In genomic region chr4:86933026-86933425, GRCm38 (mm10) we compare ENCODE assay signal across 14 mouse cellular contexts. TPM values are rescaled to one million over a fixed set of nuclear protein-coding genes. Genes with fewer than 3 reads are reported as not detected.
A peak's percentile ranks its signal among the peaks of the same experiment; 100 is the strongest.
DNase-seq lines count a peak whose midpoint lies in the region; ATAC-seq and TF ChIP-seq lines count a peak whose summit lies in the region.
"Had no signal": no experiment of that assay in that cellular context is flagged by ENCODE, and none has a peak within 500 bp of the region (broad histone marks: within the 10 kb centered on the region; RNA-seq: fewer than 3 reads in every experiment).

No protein-coding gene starts in this region.

- no peak overlapping the region for H3K27ac ChIP-seq in hindbrain, postnatal 0 days
- H3K27ac ChIP-seq in hindbrain, embryonic 14.5 days = no peak overlapping the region
- H3K27ac ChIP-seq in lung, postnatal 0 days (ENCODE audit: low read length) = no peak overlapping the region
- no peak overlapping the region for H3K27ac ChIP-seq in MEL (ENCODE audit: control insufficient read depth, low read depth, low read length)
- H3K27ac ChIP-seq: embryonic facial prominence, embryonic 10.5 days; forebrain, embryonic 13.5 days; limb, embryonic 10.5 days had no signal

- TF ChIP-seq RAD21 in MEL (IDR thresholded peaks at IDR 0.05; ENCODE audit: low read depth, low read length) = peak; percentile 35

- TF ChIP-seq EP300 in lung, postnatal 0 days (IDR thresholded peaks at IDR 0.05) = no peak
- TF ChIP-seq EP300 in MEL (IDR thresholded peaks at IDR 0.05; ENCODE audit: low read depth in 1 of 2, low read length in 2 of 2) = no peak

- no peak overlapping the region for H3K9ac ChIP-seq in hindbrain, postnatal 0 days (replicated peaks; ENCODE audit: low read length)
- H3K9ac ChIP-seq in hindbrain, embryonic 14.5 days = no peak overlapping the region
- H3K9ac ChIP-seq in lung, postnatal 0 days (replicated peaks; ENCODE audit: low read depth) = no peak overlapping the region
- H3K9ac ChIP-seq in MEL (ENCODE audit: control insufficient read depth, low read depth, low read length, poor library complexity, severe bottlenecking) = no peak overlapping the region
- H3K9ac ChIP-seq: forebrain, embryonic 13.5 days had no signal

- no peaks in the 10 kb centered on the region for H3K9me3 ChIP-seq in hindbrain, postnatal 0 days (ENCODE audit: low read length)
- H3K9me3 ChIP-seq in hindbrain, embryonic 14.5 days (ENCODE audit: control insufficient read depth, low read length) = no peaks in the 10 kb centered on the region
- H3K9me3 ChIP-seq in lung, postnatal 0 days (ENCODE audit: low read length) = no peaks in the 10 kb centered on the region
- no peaks in the 10 kb centered on the region for H3K9me3 ChIP-seq in MEL (replicated peaks; ENCODE audit: insufficient read depth, low read length)
- H3K9me3 ChIP-seq: embryonic facial prominence, embryonic 10.5 days; forebrain, embryonic 13.5 days; limb, embryonic 10.5 days had no signal

- intact Hi-C loops in gastrocnemius, postnatal 36 days (cut with DNase I) = no loop called here

- TF ChIP-seq CTCF in hindbrain, postnatal 0 days (IDR thresholded peaks at IDR 0.05; ENCODE audit: low read depth) = peak; percentile 47
- TF ChIP-seq CTCF in lung, postnatal 0 days (IDR thresholded peaks at IDR 0.05) = peak; percentile 58
- TF ChIP-seq CTCF in MEL (IDR thresholded peaks at IDR 0.05 in 2 of 3, conservative IDR thresholded peaks at IDR 0.05 in 1 of 3; ENCODE audit: control insufficient read depth in 1 of 3, insufficient read depth in 1 of 3, low read depth in 2 of 3, low read length in 3 of 3, poor library complexity in 1 of 3, severe bottlenecking in 1 of 3) = peak; percentile 51 to 79 (median 56)

- peak; percentile 8; the same call in 1 of the 2 replicates for ATAC-seq in hindbrain, postnatal 0 days
- ATAC-seq in hindbrain, embryonic 14.5 days (ENCODE audit: low FRiP score) = no peak
- ATAC-seq in lung, postnatal 0 days = no peak
- ATAC-seq in megakaryocyte-erythroid progenitor cell, adult 5-6 weeks (replicated peaks; ENCODE audit: low FRiP score, low TSS enrichment, poor library complexity, severe bottlenecking) = peak; percentile 79; the same call in 1 of the 2 replicates
- ATAC-seq: forebrain, embryonic 13.5 days had no signal

- TF ChIP-seq POLR2A in MEL (IDR thresholded peaks at IDR 0.05; ENCODE audit: control insufficient read depth in 1 of 2, insufficient read depth in 1 of 2, low read depth in 1 of 2, low read length in 2 of 2, poor library complexity in 1 of 2) = no peak

- 79% methylated on average over 6 of the region's 6 CpGs for WGBS in hindbrain, postnatal 0 days
- WGBS in hindbrain, embryonic 14.5 days = 82% methylated on average over 6 of the region's 6 CpGs
- 85% methylated on average over 6 of the region's 6 CpGs for WGBS in lung, postnatal 0 days

- no peaks in the 10 kb centered on the region for H3K79me2 ChIP-seq in MEL (ENCODE audit: control insufficient read depth, insufficient read depth, low read length, poor library complexity)

- H3K4me2 ChIP-seq in hindbrain, postnatal 0 days (ENCODE audit: low read depth, low read length) = no peak overlapping the region
- H3K4me2 ChIP-seq in hindbrain, embryonic 14.5 days (replicated peaks) = no peak overlapping the region
- no peak overlapping the region for H3K4me2 ChIP-seq in lung, postnatal 0 days (replicated peaks; ENCODE audit: low read depth, low read length)
- H3K4me2 ChIP-seq: forebrain, embryonic 13.5 days had no signal

- DNase-seq in hindbrain, postnatal 0 days (ENCODE audit: low spot score) = no peak
- no peak for DNase-seq in hindbrain, embryonic 14.5 days (ENCODE audit: low spot score)
- no peak for DNase-seq in lung, postnatal 0 days (ENCODE audit: low spot score)
- no peak for DNase-seq in lung, postnatal 10 days
- peak; percentile 26 for DNase-seq in MEL (ENCODE audit: low read depth, low spot score)
- DNase-seq in right cerebral cortex, postnatal 4 days = no peak
- no peak for DNase-seq in gastrocnemius, postnatal 36 days
- DNase-seq: adrenal gland, postnatal 10 days; gastrocnemius, postnatal 10 days; right cerebral cortex, postnatal 14 days had no signal

- no peaks in the 10 kb centered on the region for H3K4me1 ChIP-seq in hindbrain, postnatal 0 days (ENCODE audit: insufficient read depth, low read length)
- H3K4me1 ChIP-seq in hindbrain, embryonic 14.5 days (replicated peaks; ENCODE audit: control insufficient read depth, insufficient read depth, low read length) = 0 out of 2 replicates have a peak, but pooled peaks cover 6% of the 10 kb centered on the region
- no peaks in the 10 kb centered on the region for H3K4me1 ChIP-seq in lung, postnatal 0 days (ENCODE audit: insufficient read depth, low read depth, low read length)
- no peaks in the 10 kb centered on the region for H3K4me1 ChIP-seq in MEL (ENCODE audit: control insufficient read depth in 1 of 2, insufficient read depth in 2 of 2, low read length in 2 of 2)

- no peaks in the 10 kb centered on the region for H3K27me3 ChIP-seq in hindbrain, postnatal 0 days (ENCODE audit: insufficient read depth, low read length)
- H3K27me3 ChIP-seq in hindbrain, embryonic 14.5 days (ENCODE audit: control insufficient read depth, insufficient read depth, low read length) = no peaks in the 10 kb centered on the region
- no peaks in the 10 kb centered on the region for H3K27me3 ChIP-seq in lung, postnatal 0 days (replicated peaks; ENCODE audit: insufficient read depth, low read length)
- H3K27me3 ChIP-seq in MEL (ENCODE audit: control insufficient read depth in 1 of 2, insufficient read depth in 2 of 2, low read length in 2 of 2) = no peaks in the 10 kb centered on the region
- H3K27me3 ChIP-seq: forebrain, embryonic 13.5 days had no signal

- H3K4me3 ChIP-seq in hindbrain, postnatal 0 days (ENCODE audit: low read length) = no peak overlapping the region
- H3K4me3 ChIP-seq in hindbrain, embryonic 14.5 days (replicated peaks; ENCODE audit: low read length) = no peak overlapping the region
- H3K4me3 ChIP-seq in lung, postnatal 0 days (ENCODE audit: low read depth, low read length) = no peak overlapping the region
- no peak overlapping the region for H3K4me3 ChIP-seq in MEL (ENCODE audit: control insufficient read depth in 1 of 2, insufficient read depth in 1 of 2, low read depth in 2 of 2, low read length in 2 of 2)
- H3K4me3 ChIP-seq: embryonic facial prominence, embryonic 10.5 days; forebrain, embryonic 13.5 days; limb, embryonic 10.5 days had no signal

- no peaks in the 10 kb centered on the region for H3K36me3 ChIP-seq in hindbrain, postnatal 0 days (ENCODE audit: insufficient read depth, low read length)
- H3K36me3 ChIP-seq in hindbrain, embryonic 14.5 days (replicated peaks; ENCODE audit: control insufficient read depth, insufficient read depth) = no peaks in the 10 kb centered on the region
- no peaks in the 10 kb centered on the region for H3K36me3 ChIP-seq in lung, postnatal 0 days (ENCODE audit: insufficient read depth, low read length)
- H3K36me3 ChIP-seq in MEL (ENCODE audit: control insufficient read depth in 1 of 2, insufficient read depth in 2 of 2, low read length in 2 of 2) = no peaks in the 10 kb centered on the region

TF ChIP-seq in MEL, 35 proteins besides CTCF, POLR2A, EP300 and RAD21:
- TF ChIP-seq NRF1 (IDR thresholded peaks at IDR 0.05; ENCODE audit: insufficient read depth, low read depth, low read length, poor library complexity, severe bottlenecking) = no peak
- TF ChIP-seq SMC3 (IDR thresholded peaks at IDR 0.05; ENCODE audit: low read depth, low read length) = peak; percentile 57

RNA-seq across cellular contexts. Expression of gene Acer2, which starts 58.8 kb away (rescaled TPM):
- total RNA-seq in hindbrain, postnatal 0 days (2014; rRNA removed) = 8.7 and 9.6 TPM in 2 replicates
- 8.9 and 9.5 TPM in 2 replicates for polyA plus RNA-seq in hindbrain, postnatal 0 days (2015; fragmentation: Nextera tagmentation; extraction: Ambion mirVana)
- polyA plus RNA-seq in hindbrain, embryonic 14.5 days (2014; fragmentation: Nextera tagmentation; extraction: Ambion mirVana) = 18.4 and 24.6 TPM in 2 replicates
- polyA plus RNA-seq in lung, postnatal 0 days (2015; fragmentation: Nextera tagmentation; extraction: Ambion mirVana) = 53.8 and 92.9 TPM in 2 replicates
- 0.35 and 0.36 TPM in 2 replicates for total RNA-seq in MEL (2012; rRNA removed)
- polyA plus RNA-seq in MEL (2012; ENCODE audit: insufficient read depth in 1 of 2, insufficient read length in 2 of 2, low read depth in 1 of 2, low replicate concordance in 2 of 2, missing spikeins in 1 of 2) = under 1 TPM in 1 of 2 experiments, not detected in 1; 0.84 TPM
- total RNA-seq in megakaryocyte-erythroid progenitor cell, adult 5-6 weeks (2014; fragmentation: Nextera tagmentation) = 1.5 and 1.9 TPM in 2 replicates
- 0.30 and 0.75 TPM in 2 replicates for total RNA-seq in megakaryocyte-erythroid progenitor cell, adult 5-6 weeks (2017)
- total RNA-seq in gastrocnemius, postnatal 36 days (2021) = 1 to 10 TPM; 2.0 to 2.4 TPM

Comparison
In these comparisons a context has a peak if more than half of its experiments do, and no peak if none do; other contexts are left out.
1. ATAC-seq: peak in hindbrain, postnatal 0 days (single experiment) and megakaryocyte-erythroid progenitor cell, adult 5-6 weeks (single experiment); none in hindbrain, embryonic 14.5 days (single experiment) and lung, postnatal 0 days (single experiment).
2. Peak in every context shown above with its lines, with median percentiles within 50 percentile points of each other: CTCF ChIP-seq.